Mouse (Mus musculus) urinary bladder, postnatal 25 days (tissue): ENCODE measurements at regions not wholly inside any gene's neighbourhood (a gene's known extent, or its start where the extent isn't known, plus 50 kb on each side); places are given as distances from the start of the nearest gene placed in this dataset.

Source experiments
- DNase-seq: peaks from one replicate; pipeline ENCODE4 v3.0.0; 2022; ENCODE audit warnings: low spot score

DNA sequence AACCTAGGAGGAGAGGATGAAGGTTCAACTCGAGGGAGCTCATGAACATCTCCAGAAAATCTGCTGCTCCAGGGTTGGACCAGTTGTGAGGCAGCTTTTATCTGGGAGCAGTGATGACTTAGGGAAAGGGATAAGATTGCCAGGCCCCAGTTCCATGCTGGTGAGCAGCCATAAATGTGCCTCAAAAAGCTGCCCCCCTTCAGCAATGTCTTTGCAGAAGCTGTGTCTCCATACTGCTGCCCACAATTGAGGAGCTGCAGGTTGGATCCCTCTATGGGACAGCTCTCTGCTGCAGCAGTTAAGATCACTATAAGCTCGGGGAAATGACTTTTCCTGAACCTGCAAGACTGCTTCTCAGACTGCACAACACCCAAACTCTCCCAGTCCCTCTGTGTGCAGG, 543.7 kb downstream of the Nfib start:
- no peak for DNase-seq

DNA sequence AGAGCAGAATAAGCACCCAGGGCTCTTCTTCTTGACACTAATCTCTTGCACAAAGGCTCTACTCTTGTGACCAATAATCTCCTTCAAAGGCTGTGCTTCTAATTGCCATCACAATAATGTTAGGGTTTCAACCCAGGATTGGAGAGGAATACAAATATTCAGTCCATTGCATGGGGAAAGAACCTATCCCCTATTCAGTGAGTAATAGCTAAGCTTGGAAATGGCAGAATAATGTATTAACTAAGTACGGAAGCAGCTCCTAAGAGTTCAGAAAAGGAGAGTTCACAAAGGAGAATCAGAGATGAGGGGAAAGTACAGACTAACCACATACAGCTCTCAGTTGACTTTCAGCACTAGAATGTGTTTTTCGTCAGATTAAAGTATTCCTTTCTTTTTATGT, 544.3 kb downstream of the Nfib start:
- no peak for DNase-seq

DNA sequence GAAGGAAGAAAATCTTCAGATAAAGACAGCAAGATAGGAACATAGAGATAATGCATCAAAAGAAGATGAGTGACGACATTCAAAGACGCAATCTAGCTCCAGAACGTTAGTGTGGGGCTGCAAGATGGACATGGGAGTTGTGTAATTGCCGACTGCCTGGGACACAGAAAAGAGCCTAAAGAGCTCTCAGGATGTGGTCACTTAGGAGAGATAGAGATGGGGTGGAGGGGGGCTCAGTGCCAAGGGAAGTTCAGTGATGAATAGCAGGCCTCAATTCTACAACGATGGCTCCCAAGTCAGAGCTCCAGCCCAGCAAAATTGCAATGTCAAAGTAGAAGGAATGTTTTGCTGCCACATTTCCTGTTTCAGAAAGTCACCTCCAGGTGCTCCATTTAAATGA, 545.3 kb downstream of the Nfib start:
- DNase-seq, result no peak

DNA sequence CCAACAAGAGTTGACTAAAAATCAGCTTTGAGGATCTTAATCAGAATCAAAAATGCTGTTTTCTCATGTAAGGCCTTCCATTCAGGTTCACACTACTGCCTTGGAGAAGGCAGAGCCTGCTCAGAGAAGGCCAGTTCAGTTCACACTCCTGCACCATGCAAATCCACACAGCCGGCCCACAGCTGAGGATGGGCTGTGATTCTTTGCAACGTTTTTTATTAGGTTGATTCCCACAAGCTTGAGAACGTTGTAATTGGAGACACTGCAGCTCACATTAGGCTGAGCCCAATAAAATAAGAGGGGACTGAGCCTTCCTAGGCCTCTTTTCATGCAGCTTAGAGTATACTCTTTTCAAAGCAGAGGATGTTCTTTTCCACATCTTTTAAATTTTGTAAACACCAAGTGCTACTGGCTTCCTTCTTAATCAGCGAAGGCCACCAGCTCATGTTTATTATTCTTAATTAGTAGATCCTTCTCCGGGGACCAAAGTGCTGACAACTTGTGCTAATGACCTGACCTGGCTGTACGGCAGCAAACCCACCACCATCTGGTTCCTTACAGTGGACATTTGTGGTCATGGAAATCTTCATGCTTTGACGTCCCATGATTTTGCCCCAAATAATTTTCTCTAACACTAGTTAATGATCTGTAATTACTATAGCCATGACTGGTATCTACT, 549.8 kb downstream of the Nfib start:
- DNase-seq, result no peak

DNA sequence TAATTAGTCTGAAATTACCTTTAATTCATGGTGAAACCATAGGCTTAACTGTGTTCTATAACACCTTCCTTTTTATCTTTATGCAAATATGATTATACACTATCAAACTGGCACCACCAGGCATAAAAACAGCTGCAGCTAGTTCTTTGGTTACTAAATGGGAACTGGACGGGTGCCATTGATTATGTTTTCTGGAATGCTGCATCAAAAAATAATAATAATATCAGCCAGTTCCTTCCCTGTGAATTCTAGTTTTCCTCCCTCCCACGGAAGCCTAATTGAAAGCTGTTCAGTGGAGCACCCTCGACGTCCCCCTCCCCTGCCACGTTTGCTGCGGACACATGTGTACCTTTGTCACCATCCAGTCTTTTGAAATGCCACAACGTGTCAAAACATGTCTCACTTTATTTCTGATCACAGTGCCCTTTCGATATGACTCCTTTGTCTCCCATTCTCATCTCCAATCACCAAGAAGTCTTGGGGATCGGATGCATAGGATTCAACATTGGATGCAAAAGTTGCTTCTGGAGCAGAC, 551.5 kb downstream of the Nfib start:
- no peak for DNase-seq

DNA sequence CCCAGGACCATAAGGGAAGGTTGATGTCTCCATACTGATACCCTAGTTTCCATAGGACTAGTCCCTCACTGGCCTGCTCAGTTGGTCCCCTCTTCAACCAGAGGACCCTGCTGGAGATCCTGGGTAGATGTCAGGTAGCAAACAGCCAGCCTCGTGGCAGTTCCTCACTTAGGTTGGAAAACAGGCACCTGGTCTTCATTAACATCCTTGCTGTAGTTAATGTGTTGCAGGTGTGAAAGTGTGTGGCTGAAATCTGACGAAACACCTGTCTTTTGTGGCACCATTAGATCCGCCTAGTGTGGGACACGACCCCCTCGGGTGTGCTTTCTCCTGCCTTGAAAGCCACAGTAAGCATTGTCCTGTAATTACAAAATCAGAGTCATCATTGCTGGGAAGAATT, 551.9 kb downstream of the Nfib start:
- DNase-seq, result no peak

DNA sequence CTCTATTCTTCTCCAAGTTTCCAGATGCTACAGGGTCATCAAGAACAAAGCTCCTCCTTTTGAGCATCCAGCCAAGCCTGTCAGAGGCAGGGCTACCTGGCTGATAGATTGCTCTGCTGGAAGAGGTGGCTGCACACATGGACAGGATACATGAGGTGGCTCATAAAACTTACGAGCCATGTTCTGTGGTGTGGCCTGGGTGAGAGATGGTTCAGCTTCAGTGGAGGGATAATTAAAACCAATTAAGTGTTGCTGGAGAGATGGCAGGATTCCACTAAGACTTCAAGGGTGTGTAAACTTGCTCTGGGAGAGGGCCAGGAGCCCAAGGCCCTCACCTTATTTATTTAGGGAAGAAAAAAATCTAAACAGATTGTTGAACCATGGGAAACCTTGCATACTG, 555.6 kb downstream of the Nfib start:
- no peak for DNase-seq

DNA sequence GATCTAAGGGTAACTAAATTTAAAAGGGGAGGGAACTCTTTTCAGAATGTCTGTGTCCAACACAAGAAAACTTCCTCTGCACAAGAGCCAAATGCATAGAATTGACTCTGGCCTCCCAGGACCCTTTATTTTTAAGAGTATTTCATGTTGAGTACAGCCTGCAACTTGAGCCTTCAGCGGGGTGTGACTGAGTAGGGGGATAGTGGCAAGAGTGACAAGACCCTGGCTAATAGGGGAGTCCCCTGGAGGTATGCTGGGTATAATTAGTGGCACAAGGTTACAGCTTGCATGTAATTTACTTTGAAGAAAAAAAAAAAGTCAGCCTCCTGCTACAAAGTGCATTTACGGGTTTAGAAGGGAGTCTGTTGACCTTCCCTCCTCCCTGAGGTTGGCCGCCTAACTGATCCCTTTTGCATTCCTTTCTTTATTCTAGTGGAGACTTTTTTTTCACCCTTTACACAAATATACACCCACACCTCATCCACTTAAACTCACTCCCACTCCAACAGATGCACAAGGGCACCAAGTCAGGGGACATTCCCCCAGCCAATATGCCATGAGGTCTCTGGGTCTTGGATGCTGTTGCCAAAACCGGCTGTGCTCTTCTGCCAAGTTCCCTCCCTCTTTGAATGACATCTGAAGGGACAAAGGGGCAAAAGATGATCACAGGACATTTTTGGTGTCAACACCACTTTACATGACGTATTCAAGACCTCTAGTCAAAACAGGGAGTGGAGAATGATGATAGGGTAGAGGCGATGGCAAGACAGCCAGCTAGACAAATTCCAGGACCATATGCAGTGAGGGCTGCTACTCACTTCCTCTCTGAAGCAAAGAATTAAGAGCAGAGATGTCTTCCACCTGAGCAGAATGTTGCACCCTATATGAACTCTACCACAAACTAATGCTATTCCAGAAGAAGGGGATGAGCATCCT, 557.2 kb downstream of the Nfib start:
- DNase-seq, result no peak

DNA sequence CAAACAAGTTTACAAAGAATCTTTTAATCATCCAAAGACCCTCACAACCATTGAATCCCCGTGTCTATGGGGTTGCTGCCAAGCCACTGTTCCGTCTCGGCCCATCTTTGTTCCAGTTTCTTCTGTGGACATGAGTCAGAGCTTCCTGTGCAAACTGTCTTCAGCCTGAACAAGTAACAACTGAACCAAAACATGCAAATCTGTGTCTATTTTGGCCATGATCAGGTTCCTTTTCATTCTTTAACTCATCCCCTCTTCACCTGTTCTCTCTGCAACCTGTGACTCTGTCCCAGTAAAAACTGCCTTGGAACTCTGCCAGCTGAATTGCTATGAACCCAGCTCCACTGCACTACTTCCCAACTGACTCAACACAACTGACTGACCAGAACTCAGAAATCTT, 563.2 kb downstream of the Nfib start:
- no peak for DNase-seq

DNA sequence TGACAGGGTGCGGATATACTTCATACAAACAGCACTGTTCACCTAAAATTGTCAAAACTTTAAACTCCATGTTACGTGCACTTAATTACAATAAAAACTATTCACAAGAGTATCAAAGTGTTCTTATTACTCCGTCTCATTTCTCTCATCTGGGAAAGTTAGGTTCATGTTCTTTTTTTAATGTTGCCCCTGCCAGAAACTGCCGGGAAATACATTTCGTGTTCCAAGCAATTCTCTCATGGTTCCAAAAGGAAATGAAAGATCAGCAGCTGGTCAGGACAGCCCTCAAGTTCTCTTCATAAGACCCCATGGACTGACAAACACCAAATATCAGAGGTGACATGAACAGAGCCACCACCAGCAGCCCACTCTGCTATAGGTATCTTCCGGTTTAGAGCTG, 565.7 kb downstream of the Nfib start:
- DNase-seq, result no peak

DNA sequence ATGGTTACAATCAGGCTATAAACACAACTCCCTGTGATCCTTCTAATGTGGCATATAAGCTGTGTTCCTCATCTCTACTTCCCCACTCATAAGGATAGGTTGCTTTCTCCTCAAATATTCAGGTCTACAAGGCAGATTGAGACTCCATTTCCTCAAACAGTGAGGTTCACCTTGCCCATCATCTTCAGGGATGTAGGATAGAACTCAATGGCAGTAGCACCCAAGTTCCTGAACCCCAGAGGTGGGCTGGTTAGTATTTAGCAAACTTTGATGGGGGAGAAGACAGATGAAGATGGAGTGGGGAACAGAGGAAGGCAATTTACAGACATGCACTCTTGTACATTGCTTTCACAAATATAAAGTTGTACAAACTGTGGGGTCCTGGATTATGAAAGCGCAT, 566.5 kb downstream of the Nfib start:
- no peak for DNase-seq

DNA sequence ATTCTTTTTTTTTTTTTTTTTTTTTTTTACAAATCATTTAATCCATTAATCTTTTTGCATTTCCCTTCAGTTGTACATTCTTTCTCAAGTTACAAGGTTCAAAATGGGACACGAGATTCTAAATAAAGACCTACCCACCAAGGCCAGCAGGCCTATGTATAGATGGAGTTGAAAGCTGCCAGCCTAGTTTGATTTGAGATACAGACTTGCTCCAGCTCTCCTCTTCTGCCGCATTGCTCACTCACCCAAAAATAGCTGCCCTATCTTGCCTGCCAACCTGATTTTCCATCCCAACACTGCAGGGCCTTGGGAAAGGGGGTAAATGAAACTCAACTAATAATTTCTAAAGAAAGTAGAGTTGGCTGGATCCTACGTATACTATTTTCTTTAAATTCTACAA, 572.7 kb downstream of the Nfib start:
- no peak for DNase-seq

DNA sequence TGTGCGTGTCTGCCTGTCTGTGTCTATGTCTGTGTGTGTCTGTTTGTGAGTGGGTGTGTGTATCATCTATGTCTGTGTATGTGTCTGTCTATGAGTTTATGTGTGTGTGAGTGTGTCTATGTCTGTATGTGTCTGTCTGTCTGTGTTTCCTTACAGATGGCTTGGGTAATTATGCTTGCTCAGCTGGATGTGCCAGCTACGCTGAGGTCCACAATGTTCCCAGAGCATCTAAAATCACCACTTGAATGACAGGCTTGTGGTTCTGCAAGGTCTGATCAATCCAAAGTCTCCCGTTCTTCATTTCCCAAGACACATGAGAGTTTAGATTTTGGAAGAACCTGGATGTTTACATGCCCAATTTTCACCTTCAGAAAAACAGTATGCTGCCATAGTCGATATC, 573.2 kb downstream of the Nfib start:
- no peak for DNase-seq

DNA sequence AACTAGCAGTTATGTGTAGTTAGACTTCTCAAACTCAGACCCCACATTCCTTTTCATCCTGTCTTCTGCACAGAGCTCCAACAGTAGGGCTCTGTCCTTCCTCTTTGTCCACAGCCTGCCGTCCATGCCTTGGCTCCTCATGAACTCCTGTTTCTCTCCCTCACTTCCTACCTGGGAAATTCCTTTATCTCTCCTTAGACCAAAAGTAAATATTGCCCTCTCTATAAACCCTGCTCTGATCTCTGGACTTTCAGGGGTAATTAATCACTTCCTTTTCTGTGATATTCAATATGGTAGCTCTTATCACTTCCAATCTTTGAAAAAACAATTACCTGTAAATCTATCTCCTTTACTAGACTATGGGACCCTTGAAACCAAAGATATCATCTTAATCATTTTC, 576.1 kb downstream of the Nfib start:
- DNase-seq, result no peak

DNA sequence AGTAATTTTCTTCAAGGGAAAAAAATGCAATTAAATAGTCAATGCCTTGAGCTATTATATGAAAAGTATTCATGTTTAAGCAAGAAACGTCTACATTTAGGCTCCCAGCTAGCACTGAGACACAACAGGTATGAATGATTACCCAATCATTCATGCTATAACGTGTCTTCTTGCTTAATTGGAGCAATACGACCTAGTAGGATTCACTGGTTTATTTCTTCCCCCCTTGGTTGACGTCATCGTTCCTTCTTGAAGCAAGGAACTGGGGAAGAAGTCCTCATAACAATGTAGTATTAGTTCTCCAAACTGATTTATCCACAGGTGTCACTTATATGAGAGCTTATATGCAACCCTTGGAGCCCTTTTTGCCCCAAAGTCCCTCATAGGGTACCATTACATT, 581.8 kb downstream of the Nfib start:
- no peak for DNase-seq

DNA sequence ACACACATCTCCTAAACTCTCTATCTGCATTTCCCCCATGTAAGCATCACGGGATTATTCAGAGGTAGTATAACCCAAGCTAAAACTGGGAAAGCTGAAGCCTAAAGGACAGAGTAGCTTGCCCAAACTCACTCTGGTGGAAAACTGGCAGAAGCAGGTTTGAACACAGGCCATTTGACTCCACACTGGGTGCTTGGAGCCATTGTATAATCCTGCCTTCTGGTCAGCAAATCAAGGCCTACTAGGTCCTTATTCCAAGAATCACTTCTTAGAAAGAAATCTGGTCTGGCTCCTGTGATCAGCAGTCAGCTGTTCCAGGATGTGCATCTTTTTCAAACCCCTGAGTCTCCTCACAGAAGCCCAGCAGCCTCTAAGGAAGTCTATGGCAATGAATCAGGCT, 582.4 kb downstream of the Nfib start:
- DNase-seq, result no peak

DNA sequence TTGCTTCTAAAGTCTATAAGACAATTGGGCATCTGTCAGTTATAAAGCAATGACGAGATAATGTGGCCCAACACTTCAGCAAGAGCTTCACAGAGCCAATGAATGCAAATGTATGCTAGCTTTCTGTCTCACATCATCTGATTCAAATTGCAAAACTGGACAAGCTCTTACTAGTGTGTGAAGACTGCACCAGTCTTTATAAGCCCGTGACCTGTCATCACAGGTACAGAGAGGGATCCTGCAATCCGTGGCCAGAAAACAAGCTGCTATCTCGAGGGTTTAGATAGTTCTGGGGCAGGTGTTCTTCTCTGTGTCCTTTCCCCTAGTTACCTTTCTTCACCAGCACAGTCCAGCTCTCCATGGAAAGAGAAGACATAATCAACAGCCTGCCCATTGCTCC, 584.8 kb downstream of the Nfib start:
- DNase-seq, result no peak

DNA sequence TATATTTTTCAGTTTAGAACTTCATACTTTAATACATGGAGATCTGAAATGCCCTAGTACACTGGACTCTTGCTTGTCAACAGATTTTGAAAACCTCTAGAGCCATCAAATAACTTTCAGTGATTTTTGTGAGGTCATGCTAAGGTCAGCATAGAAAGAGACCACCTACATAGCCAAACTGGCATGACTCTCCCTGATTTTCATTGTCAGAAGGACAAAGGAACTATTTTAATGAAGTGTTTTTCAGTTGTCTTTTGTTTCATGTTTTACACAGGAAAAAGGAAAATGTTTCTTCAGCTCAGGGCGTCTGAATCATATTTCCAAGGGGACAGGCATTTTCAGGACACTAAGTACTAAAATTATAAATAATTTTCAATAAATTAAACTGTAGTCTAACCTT, 585.2 kb downstream of the Nfib start:
- DNase-seq, result no peak

DNA sequence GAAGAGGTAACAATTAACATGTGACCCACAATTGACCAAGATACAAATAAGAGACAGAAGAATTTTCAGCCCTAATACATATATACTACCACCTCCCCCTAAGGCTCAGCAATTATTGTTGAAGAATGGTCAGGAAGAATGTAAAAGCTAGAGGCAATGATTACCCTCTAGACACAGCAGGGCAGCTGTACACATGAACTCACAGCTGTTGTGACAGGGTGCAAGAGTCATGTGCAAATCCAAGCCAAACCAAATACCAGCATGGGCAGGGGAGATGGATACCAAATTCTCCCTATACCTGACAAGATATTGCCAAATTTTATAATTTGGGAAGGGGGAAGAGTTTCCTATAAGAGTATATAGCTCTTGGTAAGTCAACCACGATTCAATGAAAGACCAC, 603.7 kb downstream of the Nfib start:
- DNase-seq, result no peak

DNA sequence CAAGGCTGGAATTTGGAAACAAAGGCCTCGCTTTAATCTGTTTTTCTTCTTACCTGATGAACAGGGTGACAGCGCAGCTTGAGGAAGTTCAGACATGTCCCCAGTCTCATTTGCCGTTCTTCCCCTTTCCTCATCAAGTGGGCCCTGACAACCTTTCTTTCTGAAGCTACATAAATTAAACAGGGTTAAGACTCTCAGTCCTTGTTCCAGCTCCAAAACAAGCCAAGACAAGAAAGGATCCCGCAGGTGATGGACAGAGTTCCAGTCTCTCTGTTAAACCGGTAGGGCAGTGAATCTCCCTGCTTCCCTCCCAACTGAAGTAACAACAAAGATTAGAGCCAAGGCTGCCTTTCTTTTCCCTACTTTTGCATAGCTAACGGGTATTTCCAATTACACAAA, 605.6 kb downstream of the Nfib start:
- DNase-seq, result no peak

DNA sequence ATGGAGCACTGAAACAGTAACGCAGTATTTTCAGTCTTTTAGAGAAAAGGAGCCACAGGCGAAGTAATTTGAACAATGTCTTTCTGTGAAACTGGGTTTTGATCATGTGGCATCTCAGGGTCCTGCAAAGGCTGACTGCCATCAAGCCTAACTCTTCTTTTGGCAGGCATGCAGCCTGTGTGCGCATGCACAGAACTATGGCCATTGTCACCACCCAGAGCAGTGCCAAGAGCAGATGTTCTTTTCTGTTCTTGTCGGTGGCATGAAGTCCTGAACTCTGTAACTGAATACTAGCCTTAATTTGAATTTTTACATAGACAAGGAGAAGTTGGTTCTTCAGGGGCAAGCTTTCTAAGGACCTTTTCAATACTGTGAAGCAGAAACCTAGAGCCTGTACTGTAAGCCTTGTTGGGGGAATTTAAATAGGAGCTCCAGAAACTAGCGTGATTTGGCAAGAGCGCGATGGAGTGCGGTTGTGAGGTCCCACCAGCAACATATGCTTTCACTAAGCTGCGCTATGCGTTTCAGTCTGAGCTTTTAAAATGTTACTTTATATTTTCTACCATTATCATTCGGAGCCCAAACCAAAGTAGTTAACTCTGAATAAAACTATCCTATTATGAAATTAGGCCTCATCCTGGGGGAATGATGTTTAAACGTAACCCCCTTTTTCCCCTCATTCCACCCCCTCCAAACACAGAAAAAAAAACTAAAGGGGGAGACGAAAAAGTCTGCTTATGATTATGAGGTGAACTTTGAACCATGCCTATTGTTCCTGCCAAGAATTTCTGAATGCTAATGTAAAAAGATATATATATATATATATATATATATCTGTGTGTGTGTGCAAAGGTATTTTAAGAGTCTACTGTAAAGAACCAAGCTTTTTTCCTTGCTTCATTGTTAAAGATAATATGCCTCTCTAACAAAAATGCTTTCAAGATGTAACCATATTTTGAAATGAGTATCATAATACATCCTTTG, 606.3 kb downstream of the Nfib start:
- DNase-seq, result no peak
